Mouse (Mus musculus) limb, embryonic 15.5 days (tissue): Measurements from ENCODE around the gene Trdmt1. TPM values are rescaled to one million over a fixed set of nuclear protein-coding genes. Genes with fewer than 3 reads are reported as not detected.
A peak's percentile ranks its signal among the peaks of the same experiment; 100 is the strongest.

Experiments used
- ATAC-seq: fragments of 200-750 bp; cut with Nextera tagmentation; 2 replicates; pipeline ENCODE4 v1.8.0; 2017; ENCODE audit warnings: low read depth, moderate TSS enrichment; ENCODE audit not compliant: insufficient number of reproducible peaks, low FRiP score, low TSS enrichment
- H3K27ac ChIP-seq: fragments of 300-500 bp; sonication (generic); 2 replicates; pipeline ENCODE4 v1.5.1; 2015; ENCODE audit warnings: moderate library complexity, mild to moderate bottlenecking, inconsistent platforms
- H3K27me3 ChIP-seq: fragments of 300-500 bp; sonication (generic); 2 replicates; pipeline ENCODE4 v1.6.1; 2015; ENCODE audit warnings: inconsistent platforms
- H3K36me3 ChIP-seq: fragments of 300-500 bp; sonication (generic); 2 replicates; pipeline ENCODE4 v1.6.1; 2015; ENCODE audit warnings: inconsistent platforms
- H3K4me1 ChIP-seq: fragments of 300-500 bp; sonication (generic); 2 replicates; pipeline ENCODE4 v1.6.1; 2015; ENCODE audit warnings: inconsistent platforms
- H3K4me2 ChIP-seq: fragments of 300-500 bp; sonication (generic); 2 replicates; pipeline ENCODE4 v1.6.1; 2015; ENCODE audit warnings: mild to moderate bottlenecking, inconsistent platforms
- H3K4me3 ChIP-seq: fragments of 300-500 bp; sonication (generic); 2 replicates; pipeline ENCODE4 v1.5.1; 2015; ENCODE audit warnings: mild to moderate bottlenecking, inconsistent platforms
- H3K9ac ChIP-seq: fragments of 300-500 bp; sonication (generic); 2 replicates; pipeline ENCODE4 v1.6.1; 2015; ENCODE audit warnings: inconsistent platforms
- H3K9me3 ChIP-seq: fragments of 300-500 bp; sonication (generic); 2 replicates; pipeline ENCODE4 v1.6.1; 2016; ENCODE audit warnings: inconsistent platforms
- WGBS: fragments of 180-500 bp; shearing (Covaris S2); methylation state at CpG from one replicate; pipeline ENCODE4 v1.1.7; 2015; 5-methylcytosine and 5-hydroxymethylcytosine counted together
- polyA plus RNA-seq: library from polyadenylated mRNA; unstranded; fragments of >200 nt; fragmentation: Nextera tagmentation; extraction: Ambion mirVana; gene quantifications from 2 replicates; pipeline ENCODE4 v1.2.1, GENCODE M21; 2015

Gene Trdmt1
- polyA plus RNA-seq, 1 experiment from 2014 or later = 11.5 TPM

DNA sequence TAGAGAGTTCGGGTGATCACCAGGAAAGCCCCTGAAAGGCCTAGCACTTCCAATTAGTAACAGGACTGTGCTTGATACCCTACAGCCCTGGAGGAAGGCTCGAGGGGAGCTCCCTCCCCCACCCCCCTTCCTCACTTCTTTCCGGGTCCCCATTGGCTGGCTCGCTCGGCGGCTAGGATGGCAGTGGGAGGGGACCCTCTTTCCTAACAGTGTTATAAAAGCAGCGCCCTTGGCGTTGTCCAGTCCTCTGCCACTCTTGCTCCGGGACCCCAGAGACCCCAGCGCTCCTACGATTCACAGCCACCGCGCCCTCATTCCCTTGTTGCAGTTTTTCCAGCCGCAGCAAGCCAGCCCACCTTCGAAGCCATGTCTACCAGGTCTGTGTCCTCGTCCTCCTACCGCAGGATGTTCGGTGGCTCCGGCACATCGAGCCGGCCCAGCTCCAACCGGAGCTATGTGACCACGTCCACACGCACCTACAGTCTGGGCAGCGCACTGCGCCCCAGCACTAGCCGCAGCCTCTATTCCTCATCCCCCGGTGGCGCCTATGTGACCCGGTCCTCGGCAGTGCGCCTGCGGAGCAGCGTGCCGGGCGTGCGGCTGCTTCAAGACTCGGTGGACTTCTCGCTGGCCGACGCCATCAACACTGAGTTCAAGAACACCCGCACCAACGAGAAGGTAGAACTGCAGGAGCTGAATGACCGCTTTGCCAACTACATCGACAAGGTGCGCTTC is 29.8 kb upstream of the Trdmt1 start:
- peaks cover 21% of the 10 kb centered on the region for H3K36me3 ChIP-seq
- no peaks in the 10 kb centered on the region for H3K9me3 ChIP-seq
- H3K4me1 ChIP-seq = peaks cover 28% of the 10 kb centered on the region
- ATAC-seq = peak; percentile 92
- peak overlapping the region; percentile 97 for H3K27ac ChIP-seq
- peak overlapping the region; percentile 85 for H3K9ac ChIP-seq
- H3K4me2 ChIP-seq = peak overlapping the region; percentile 59
- under 1% methylated on average over 46 of the region's 46 CpGs for WGBS
- H3K27me3 ChIP-seq = no peaks in the 10 kb centered on the region
- peak overlapping the region; percentile 76 for H3K4me3 ChIP-seq

DNA sequence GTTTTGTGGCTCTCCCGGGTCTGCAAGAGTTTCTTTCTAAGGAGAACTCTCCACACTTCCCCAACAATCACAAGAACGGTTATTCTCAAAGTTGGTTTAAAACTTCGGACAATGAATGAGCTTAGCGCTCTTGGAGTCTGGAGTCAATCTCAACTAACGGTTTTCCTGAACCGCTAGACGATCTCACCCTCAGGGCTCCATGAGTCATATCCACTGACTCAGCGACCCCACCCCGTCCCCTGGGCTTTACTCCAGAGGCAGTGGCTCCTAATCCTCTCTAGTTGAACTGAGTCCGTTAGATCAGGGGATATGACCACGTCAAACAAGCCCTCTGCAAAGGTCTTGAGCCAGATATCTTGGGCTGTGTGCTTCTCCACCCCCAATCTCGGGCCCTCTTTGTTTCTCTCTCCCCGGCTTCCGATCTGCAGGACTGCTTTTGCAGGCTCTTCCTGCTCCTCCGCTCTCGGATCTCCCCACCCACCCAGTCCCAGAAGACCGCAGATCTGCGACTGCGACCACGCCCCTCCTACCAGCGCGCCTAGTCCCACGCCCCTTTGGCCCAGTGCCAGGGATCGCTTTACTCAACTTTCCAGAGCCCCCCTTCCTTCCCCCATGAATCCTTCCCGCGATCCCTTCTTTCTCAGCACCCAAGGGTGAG is 29.1 kb upstream of the Trdmt1 start, which contains the start of gene Vim:
Vim (plus strand) TSS at position 520 of the 658 bp plus-strand sequence.
- WGBS = under 1% methylated on average over 26 of the region's 26 CpGs
- H3K4me1 ChIP-seq = peaks cover 25% of the 10 kb centered on the region
- H3K9me3 ChIP-seq = no peaks in the 10 kb centered on the region
- peak within 1 kb of the TSS; percentile 59 for H3K4me2 ChIP-seq
- peaks cover 17% of the 10 kb centered on the region for H3K36me3 ChIP-seq
- H3K9ac ChIP-seq = peak within 1 kb of the TSS; percentile 85
- H3K27me3 ChIP-seq = no peaks in the 10 kb centered on the region
- H3K4me3 ChIP-seq = peak within 1 kb of the TSS; percentile 76
- peak; percentile 92 for ATAC-seq
- peak within 1 kb of the TSS; percentile 97 for H3K27ac ChIP-seq

GRCm38 (mm10) chr2:13572647-13573407 is 28.4 kb upstream of the Trdmt1 start:
- Histone ChIP-seq H3K4me1 (peaks cover 20% of the 10 kb centered on the region), H3K27me3 (no peaks in the 10 kb centered on the region), H3K36me3 (peaks cover 11% of the 10 kb centered on the region), H3K9me3 (no peaks in the 10 kb centered on the region), H3K4me3 (peak overlapping the region; percentile 76), H3K27ac (peak overlapping the region; percentile 97), H3K4me2 (peak overlapping the region; percentile 59), H3K9ac (peak overlapping the region; percentile 42; the same call in 1 of the 2 replicates)
- 13% methylated on average over 12 of the region's 12 CpGs for WGBS
- ATAC-seq = no peak

DNA sequence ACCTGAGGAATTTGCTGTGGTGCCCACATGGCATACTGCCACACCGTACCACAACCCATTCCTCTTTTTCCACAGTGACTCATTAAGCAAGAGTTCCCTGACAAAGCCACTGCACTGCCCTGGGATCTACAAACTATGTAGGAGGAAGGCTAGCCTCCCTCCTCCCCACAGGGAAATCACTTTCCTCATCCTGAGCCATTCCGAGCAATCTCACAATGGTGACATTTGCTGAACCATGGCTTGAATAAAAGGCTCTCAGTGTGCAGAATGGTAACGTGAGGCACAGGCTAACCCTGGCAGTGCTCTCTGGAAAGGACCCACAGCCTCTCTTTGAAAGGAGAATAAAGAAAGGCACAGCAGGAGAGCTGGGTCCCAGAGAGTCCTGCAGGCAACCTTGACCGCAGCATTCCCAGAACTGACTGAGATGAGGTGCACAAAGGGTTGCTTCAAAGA is 27.7 kb upstream of the Trdmt1 start:
- H3K36me3 ChIP-seq = peaks cover 7% of the 10 kb centered on the region
- no peaks in the 10 kb centered on the region for H3K9me3 ChIP-seq
- peaks cover 20% of the 10 kb centered on the region for H3K4me1 ChIP-seq
- no peak overlapping the region for H3K9ac ChIP-seq
- no peak for ATAC-seq
- H3K4me3 ChIP-seq = no peak overlapping the region
- peak overlapping the region; percentile 97 for H3K27ac ChIP-seq
- H3K27me3 ChIP-seq = no peaks in the 10 kb centered on the region
- WGBS = 35% methylated on average over 4 of the region's 4 CpGs
- peak overlapping the region; percentile 59; the same call in 1 of the 2 replicates for H3K4me2 ChIP-seq

- WGBS = 54% methylated on average over 2 of the region's 2 CpGs
- H3K4me3 ChIP-seq = no peak overlapping the region
- H3K9me3 ChIP-seq = no peaks in the 10 kb centered on the region
- H3K36me3 ChIP-seq = no peaks in the 10 kb centered on the region
- H3K27ac ChIP-seq = no peak overlapping the region
- ATAC-seq = no peak
- H3K4me2 ChIP-seq = no peak overlapping the region
- H3K4me1 ChIP-seq = peaks cover 12% of the 10 kb centered on the region
- no peaks in the 10 kb centered on the region for H3K27me3 ChIP-seq
- H3K9ac ChIP-seq = no peak overlapping the region
Measured at GRCm38 (mm10) chr2:13570122-13570521, 25.7 kb upstream of the Trdmt1 start.

GRCm38 (mm10) chr2:13560396-13560795 is 15.9 kb upstream of the Trdmt1 start:
- no peak overlapping the region for H3K4me2 ChIP-seq
- 79% methylated on average over 2 of the region's 2 CpGs for WGBS
- no peak for ATAC-seq
- no peaks in the 10 kb centered on the region for H3K36me3 ChIP-seq
- H3K9me3 ChIP-seq = no peaks in the 10 kb centered on the region
- no peak overlapping the region for H3K27ac ChIP-seq
- no peak overlapping the region for H3K9ac ChIP-seq
- no peak overlapping the region for H3K4me3 ChIP-seq
- H3K4me1 ChIP-seq = peaks cover 17% of the 10 kb centered on the region
- H3K27me3 ChIP-seq = no peaks in the 10 kb centered on the region

- Histone ChIP-seq H3K9ac (no peak overlapping the region), H3K36me3 (no peaks in the 10 kb centered on the region), H3K4me2 (no peak overlapping the region), H3K4me3 (no peak overlapping the region), H3K27me3 (no peaks in the 10 kb centered on the region), H3K9me3 (no peaks in the 10 kb centered on the region), H3K27ac (no peak overlapping the region), H3K4me1 (peaks cover 17% of the 10 kb centered on the region)
- no peak for ATAC-seq
- 82% methylated on average over 5 of the region's 5 CpGs for WGBS
Measured at GRCm38 (mm10) chr2:13559729-13560128, 15.3 kb upstream of the Trdmt1 start.

- Histone ChIP-seq H3K4me1 (peaks cover 17% of the 10 kb centered on the region), H3K4me3 (no peak overlapping the region), H3K9ac (no peak overlapping the region), H3K27me3 (no peaks in the 10 kb centered on the region), H3K4me2 (no peak overlapping the region), H3K9me3 (no peaks in the 10 kb centered on the region), H3K36me3 (no peaks in the 10 kb centered on the region), H3K27ac (no peak overlapping the region; the same call in 1 of the 2 replicates)
- ATAC-seq = no peak
- WGBS = 89% methylated on average over 5 of the region's 5 CpGs
Measured at GRCm38 (mm10) chr2:13559303-13559702, 14.8 kb upstream of the Trdmt1 start.

- H3K27me3 ChIP-seq = no peaks in the 10 kb centered on the region
- peaks cover 17% of the 10 kb centered on the region for H3K4me1 ChIP-seq
- peak; percentile 58; the same call in 1 of the 2 replicates for ATAC-seq
- no peak overlapping the region for H3K4me3 ChIP-seq
- WGBS = 28% methylated on average over 5 of the region's 5 CpGs
- no peak overlapping the region for H3K4me2 ChIP-seq
- H3K27ac ChIP-seq = peak overlapping the region; percentile 27; the same call in 1 of the 2 replicates
- H3K9ac ChIP-seq = no peak overlapping the region
- H3K9me3 ChIP-seq = no peaks in the 10 kb centered on the region
- H3K36me3 ChIP-seq = no peaks in the 10 kb centered on the region
Measured at GRCm38 (mm10) chr2:13558607-13559262, 14.3 kb upstream of the Trdmt1 start.

- peaks cover 17% of the 10 kb centered on the region for H3K4me1 ChIP-seq
- 68% methylated on average over 9 of the region's 9 CpGs for whole genome bisulfite sequencing
Measured at GRCm38 (mm10) chr2:13557145-13558030, 12.9 kb upstream of the Trdmt1 start.

More at GRCm38 (mm10) chr2:13557145-13558030, 12.9 kb upstream of the Trdmt1 start:
- no peak overlapping the region for H3K9ac ChIP-seq
- no peaks in the 10 kb centered on the region for H3K36me3 ChIP-seq
- H3K27ac ChIP-seq = peak overlapping the region; percentile 69
- ATAC-seq = no peak
- H3K4me2 ChIP-seq = no peak overlapping the region
- no peaks in the 10 kb centered on the region for H3K27me3 ChIP-seq
- H3K4me3 ChIP-seq = no peak overlapping the region
- H3K9me3 ChIP-seq = no peaks in the 10 kb centered on the region
